Mouse (Mus musculus) kidney, adult 2 months (tissue): ENCODE results near the gene Sytl4. TPM values are rescaled to one million over a fixed set of nuclear protein-coding genes. Genes with fewer than 3 reads are reported as not detected.
A peak's percentile ranks its signal among the peaks of the same experiment; 100 is the strongest.

Source experiments
- DNase-seq: peaks from one replicate; pipeline ENCODE4 v3.0.0; 2021
- H3K27ac ChIP-seq: fragments of 200-500 bp; 2 replicates; pipeline ENCODE4 v1.5.1; 2012; ENCODE audit warnings: low read depth, low read length, control low read depth, inconsistent platforms; ENCODE audit not compliant: insufficient read depth
- H3K27me3 ChIP-seq: fragments of 200-500 bp; replicated peaks from 2 replicates; pipeline ENCODE4 v1.6.1; 2012; ENCODE audit warnings: mild to moderate bottlenecking, moderate library complexity, low read length, inconsistent platforms; ENCODE audit not compliant: control insufficient read depth, insufficient read depth
- H3K36me3 ChIP-seq: fragments of 200-500 bp; 2 replicates; pipeline ENCODE4 v1.6.1; 2012; ENCODE audit warnings: mild to moderate bottlenecking, moderate library complexity, low read length, inconsistent platforms; ENCODE audit not compliant: control insufficient read depth, insufficient read depth
- H3K4me1 ChIP-seq: fragments of 200-500 bp; 2 replicates; pipeline ENCODE4 v1.6.1; 2011; ENCODE audit warnings: low read length; ENCODE audit not compliant: control insufficient read depth, insufficient read depth
- H3K4me3 ChIP-seq: fragments of 200-500 bp; 2 replicates; pipeline ENCODE4 v1.5.1; 2011; ENCODE audit warnings: mild to moderate bottlenecking, low read depth, low read length, control low read depth; ENCODE audit not compliant: insufficient read depth
- CTCF ChIP-seq: fragments of 200-500 bp; conservative IDR thresholded peaks from 2 replicates; pipeline ENCODE4 v1.5.1; 2011; ENCODE audit warnings: low read depth, mild to moderate bottlenecking, control low read depth, low read length, moderate library complexity, mixed read lengths; ENCODE audit not compliant: insufficient read depth, insufficient read length
- POLR2A ChIP-seq: fragments of 200-500 bp; IDR thresholded peaks from one replicate; pipeline ENCODE4 v1.6.1; 2011; ENCODE audit warnings: low read depth, low read length, control low read depth
- WGBS: fragments of 180-500 bp; shearing (Covaris S2); methylation state at CpG from one replicate; pipeline ENCODE4 v1.1.7; 2018; 5-methylcytosine and 5-hydroxymethylcytosine counted together
- polyA plus RNA-seq: library from polyadenylated mRNA; depleted of rRNA; stranded (reverse); fragments of >200 nt; gene quantifications from 2 replicates; pipeline ENCODE4 v1.2.3, GENCODE M21; 2012; rRNA removed

The Sytl4 gene
- polyA plus RNA-seq: 1.2 and 1.5 TPM in 2 replicates

DNA sequence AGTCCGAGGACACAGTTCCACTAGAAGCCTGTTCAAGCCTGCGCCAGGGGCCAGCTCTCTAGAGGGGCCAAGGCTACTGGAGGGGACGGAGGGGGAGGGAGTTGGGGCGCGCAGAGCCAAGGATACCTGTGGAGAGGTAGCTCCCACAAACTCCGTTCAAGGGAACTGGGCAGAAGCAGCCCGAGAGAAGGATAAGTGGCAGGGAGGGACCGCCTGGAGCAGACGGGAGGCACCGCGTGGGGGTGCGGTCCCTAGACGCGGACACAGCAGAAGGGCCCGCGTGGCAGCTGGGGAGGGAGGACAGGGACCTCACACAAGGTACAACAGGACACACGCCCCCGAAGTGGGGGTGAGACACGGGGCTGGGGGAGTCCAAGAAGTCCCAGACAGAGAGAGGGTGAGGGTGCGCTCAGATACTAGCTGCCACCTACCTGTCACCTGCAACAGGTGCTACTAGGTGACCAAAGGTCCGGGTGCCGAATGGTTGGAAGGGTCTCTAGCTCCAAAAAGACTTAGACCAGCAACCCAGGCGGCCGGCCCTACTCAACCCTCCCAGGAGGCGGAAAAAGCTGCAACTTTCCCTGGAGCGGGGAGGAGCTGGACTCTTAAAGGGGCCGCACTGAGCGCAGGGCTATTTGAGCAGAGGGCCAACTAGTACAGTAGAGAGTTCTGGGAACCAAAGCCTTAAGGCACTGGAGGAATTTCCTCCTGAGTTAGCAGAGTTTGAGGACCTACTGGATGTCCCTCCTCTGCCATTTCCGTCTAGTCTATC is at the start of gene Sytl4:
Gene Sytl4 (minus strand): TSS at position 582 of the 772 bp plus-strand sequence.
- H3K4me3 ChIP-seq: peak within 1 kb of the TSS; percentile 95

DNA sequence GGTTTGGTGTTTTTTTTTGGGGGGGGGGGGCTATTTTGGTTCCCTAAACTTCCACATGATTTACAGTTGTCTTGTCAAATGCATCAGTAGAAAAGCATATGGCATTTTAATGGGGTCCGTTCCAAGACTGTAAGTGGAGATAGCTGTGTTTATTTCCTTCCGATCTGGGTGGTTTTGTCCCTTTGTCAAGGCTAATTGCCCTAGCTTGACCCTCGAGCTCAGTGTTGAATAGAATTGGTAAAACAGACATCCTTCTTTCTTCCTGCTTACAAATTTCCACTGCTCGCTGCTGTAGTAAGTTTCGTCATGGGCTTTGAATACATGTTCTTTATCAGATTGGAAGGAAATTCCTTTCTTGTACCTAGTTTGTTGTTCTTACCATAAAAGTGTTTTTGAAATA is 39.1 kb upstream of the Sytl4 start:
- H3K4me3 ChIP-seq: no peak overlapping the region
- no peaks in the 10 kb centered on the region for H3K36me3 ChIP-seq
- H3K4me1 ChIP-seq: no peaks in the 10 kb centered on the region
- H3K27me3 ChIP-seq: no peaks in the 10 kb centered on the region
- WGBS: 15% methylated on average over 5 of the region's 5 CpGs
- TF ChIP-seq CTCF (no peak), POLR2A (no peak)
- DNase-seq: no peak
- no peak overlapping the region for H3K27ac ChIP-seq

More for the DNA sequence above, at the start of gene Sytl4:
- TF ChIP-seq POLR2A (no peak), CTCF (no peak)
- peak; percentile 50 for DNase-seq
- H3K36me3 ChIP-seq: no peaks in the 10 kb centered on the region
- 1% methylated on average over 29 of the region's 29 CpGs for WGBS
- no peaks in the 10 kb centered on the region for H3K27me3 ChIP-seq
- no peak within 1 kb of the TSS; the same call in 1 of the 2 replicates for H3K27ac ChIP-seq
- H3K4me1 ChIP-seq: no peaks in the 10 kb centered on the region

DNA sequence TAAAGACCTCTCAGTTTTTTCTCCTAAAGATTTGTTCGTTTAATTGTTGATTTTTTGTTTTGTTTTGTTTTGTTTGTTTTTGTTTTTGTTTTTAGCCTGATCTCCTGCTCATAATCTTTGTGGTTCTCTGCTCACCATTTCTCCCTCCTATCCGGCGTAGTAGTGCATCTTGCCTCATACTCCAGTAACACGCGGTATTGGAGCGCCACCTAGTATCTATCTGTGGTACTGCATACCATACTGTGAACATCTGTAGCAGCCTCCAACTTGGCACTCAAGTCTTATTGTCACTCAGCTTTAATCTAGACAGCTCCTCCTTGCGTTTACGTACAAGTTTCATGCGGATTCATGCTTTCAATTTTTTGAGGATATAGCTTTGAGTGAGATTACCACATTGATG is 37.4 kb upstream of the Sytl4 start:
- TF ChIP-seq CTCF (peak; percentile 88), POLR2A (no peak)
- no peaks in the 10 kb centered on the region for H3K4me1 ChIP-seq
- WGBS: 2% methylated on average over 9 of the region's 9 CpGs
- H3K36me3 ChIP-seq: no peaks in the 10 kb centered on the region
- DNase-seq: peak; percentile 69
- H3K4me3 ChIP-seq: no peak overlapping the region
- H3K27ac ChIP-seq: no peak overlapping the region
- no peaks in the 10 kb centered on the region for H3K27me3 ChIP-seq

DNA sequence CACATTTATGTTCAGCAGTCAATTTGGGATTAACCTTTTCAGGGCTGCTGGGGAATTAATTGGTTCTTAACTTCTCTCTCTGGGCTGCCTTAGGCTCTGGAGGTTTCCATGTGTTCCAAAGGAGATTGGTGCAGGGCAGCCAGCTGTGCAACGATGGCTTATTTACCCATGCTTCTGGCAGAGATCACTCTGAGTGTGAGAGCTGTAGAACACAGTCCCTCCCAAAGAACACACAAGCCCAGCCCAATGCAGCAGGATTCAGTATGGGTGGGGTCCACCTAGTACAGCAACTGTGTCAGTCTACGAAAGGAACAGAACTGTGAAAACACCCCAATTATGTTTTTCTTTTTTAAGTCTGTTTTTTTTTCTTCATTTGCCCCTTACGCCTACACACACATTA is 14.3 kb upstream of the Sytl4 start:
- no peak overlapping the region for H3K27ac ChIP-seq
- no peaks in the 10 kb centered on the region for H3K4me1 ChIP-seq
- TF ChIP-seq CTCF (no peak), POLR2A (no peak)
- 58% methylated on average over 3 of the region's 3 CpGs for WGBS
- H3K4me3 ChIP-seq: no peak overlapping the region
- H3K27me3 ChIP-seq: no peaks in the 10 kb centered on the region
- H3K36me3 ChIP-seq: no peaks in the 10 kb centered on the region
- DNase-seq: no peak

DNA sequence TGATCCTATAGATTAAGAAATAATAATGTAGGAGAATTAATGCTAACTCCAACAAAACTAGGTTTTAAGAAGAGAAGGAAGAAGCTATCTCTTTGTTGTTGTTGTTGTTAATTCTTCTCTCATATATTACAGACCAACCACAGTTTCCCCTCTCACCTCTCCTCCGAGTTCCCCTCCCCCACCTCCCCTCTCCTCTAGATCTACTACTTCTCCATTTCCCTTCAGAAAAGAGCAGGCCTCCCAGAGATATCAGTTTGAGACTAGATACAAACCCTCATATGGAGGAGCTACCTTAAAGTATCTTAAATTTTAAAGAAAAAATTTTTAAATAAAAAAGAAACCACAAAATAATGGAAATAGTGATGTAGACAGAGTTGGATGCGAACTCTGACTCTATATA is 17.0 kb downstream of the Sytl4 start:
- Histone ChIP-seq H3K4me3 (no peak overlapping the region), H3K4me1 (no peaks in the 10 kb centered on the region), H3K36me3 (no peaks in the 10 kb centered on the region), H3K27ac (no peak overlapping the region), H3K27me3 (no peaks in the 10 kb centered on the region)
- 82% methylated on average over 2 of the region's 2 CpGs for WGBS
- TF ChIP-seq CTCF (no peak), POLR2A (no peak)
- no peak for DNase-seq

DNA sequence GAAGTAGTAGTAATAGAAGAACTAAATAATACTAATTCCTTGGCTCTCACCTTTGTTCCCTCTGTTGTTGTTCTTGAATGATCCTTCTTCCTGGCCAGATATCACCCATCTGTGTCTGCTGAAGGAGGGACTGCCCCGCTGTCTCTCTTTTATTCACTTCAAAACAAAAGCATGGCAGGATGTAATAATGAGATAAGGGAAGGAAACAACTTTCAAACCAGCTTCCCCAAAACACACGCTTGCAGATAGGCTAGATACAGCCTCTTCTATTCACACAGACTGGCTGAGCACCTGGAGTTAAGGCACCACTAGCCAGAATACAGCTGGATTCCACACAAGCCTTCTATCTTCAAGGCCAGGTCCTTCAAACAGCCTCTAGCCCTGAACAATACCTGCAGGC is 21.0 kb downstream of the Sytl4 start:
- H3K27me3 ChIP-seq: no peaks in the 10 kb centered on the region
- H3K36me3 ChIP-seq: no peaks in the 10 kb centered on the region
- WGBS: 69% methylated on average over 2 of the region's 2 CpGs
- no peak for DNase-seq
- no peak overlapping the region for H3K27ac ChIP-seq
- TF ChIP-seq POLR2A (no peak), CTCF (no peak)
- H3K4me3 ChIP-seq: no peak overlapping the region
- no peaks in the 10 kb centered on the region for H3K4me1 ChIP-seq

DNA sequence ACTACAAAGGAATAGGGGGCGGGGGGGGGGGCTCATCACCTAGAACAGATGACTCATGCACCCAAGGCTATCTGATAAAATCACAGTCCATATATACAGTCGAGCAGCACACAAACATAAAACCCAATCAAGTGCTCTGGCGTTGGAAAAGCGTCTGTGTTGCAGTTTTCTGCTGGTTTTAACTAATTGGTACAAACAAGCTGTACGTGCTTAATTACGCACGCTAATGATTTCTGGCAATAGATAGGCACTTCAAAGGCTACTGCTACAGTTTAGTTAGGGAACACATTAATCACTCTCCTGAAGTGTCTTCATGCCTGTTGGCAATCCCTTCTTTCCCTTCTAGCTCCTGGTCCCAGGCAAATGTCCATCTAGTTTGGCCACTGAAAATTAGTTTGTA is 27.0 kb downstream of the Sytl4 start:
- no peaks in the 10 kb centered on the region for H3K27me3 ChIP-seq

More for the DNA sequence above, 27.0 kb downstream of the Sytl4 start:
- no peak for TF ChIP-seq POLR2A
- no peak for TF ChIP-seq CTCF
- H3K4me3 ChIP-seq: no peak overlapping the region
- no peaks in the 10 kb centered on the region for H3K36me3 ChIP-seq
- H3K4me1 ChIP-seq: no peaks in the 10 kb centered on the region
- WGBS: 49% methylated on average over 7 of the region's 7 CpGs
- DNase-seq: no peak
- H3K27ac ChIP-seq: no peak overlapping the region
